Mouse (Mus musculus) MEL (cell line): Measurements from ENCODE around the gene Tsku.

Source experiments
- CHD1 ChIP-seq: IDR thresholded peaks from 2 replicates; pipeline ENCODE4 v1.6.1; 2012; ENCODE audit warnings: low read depth, mild to moderate bottlenecking, inconsistent platforms, low read length, improper control_type of control experiment
- CHD2 ChIP-seq: IDR thresholded peaks from 2 replicates; pipeline ENCODE4 v1.6.1; 2011; ENCODE audit warnings: low read length, improper control_type of control experiment
- CTCF ChIP-seq, 3 experiments: IDR thresholded peaks in 2 of 3; conservative IDR thresholded peaks in 1 of 3; 2 replicates each; pipeline ENCODE4 v1.5.1; 2011 to 2012; ENCODE audit warnings: low read length in 3 of 3, low read depth in 2 of 3, mild to moderate bottlenecking in 2 of 3, improper control_type of control experiment in 1 of 3, inconsistent platforms in 1 of 3, mixed read lengths in 1 of 3, moderate library complexity in 1 of 3; ENCODE audit not compliant: control insufficient read depth in 1 of 3, insufficient read depth in 1 of 3, poor library complexity in 1 of 3, severe bottlenecking in 1 of 3
- EP300 ChIP-seq, 2 experiments: IDR thresholded peaks; 2 replicates each; pipeline ENCODE4 v1.6.1; 2011; ENCODE audit warnings: improper control_type of control experiment in 2 of 2, low read length in 2 of 2, low read depth in 1 of 2, mild to moderate bottlenecking in 1 of 2
- MEF2A ChIP-seq: IDR thresholded peaks from 2 replicates; pipeline ENCODE4 v1.6.1; 2014; ENCODE audit warnings: low read depth, mild to moderate bottlenecking, inconsistent platforms, low read length, improper control_type of control experiment; ENCODE audit not compliant: poor library complexity, insufficient replicate concordance, severe bottlenecking; ENCODE audit errors: extremely low read depth
- MYB ChIP-seq: IDR thresholded peaks from 2 replicates; pipeline ENCODE4 v1.6.1; 2011; ENCODE audit warnings: mild to moderate bottlenecking, low read depth, low read length, improper control_type of control experiment
- POLR2A ChIP-seq, 2 experiments: IDR thresholded peaks; 2 replicates each; pipeline ENCODE4 v1.6.1; 2011 to 2012; ENCODE audit warnings: low read length in 2 of 2, mild to moderate bottlenecking in 2 of 2, control low read depth in 1 of 2, improper control_type of control experiment in 1 of 2, low read depth in 1 of 2, moderate library complexity in 1 of 2; ENCODE audit not compliant: control insufficient read depth in 1 of 2, insufficient read depth in 1 of 2, poor library complexity in 1 of 2
- POLR2AphosphoS2 ChIP-seq: IDR thresholded peaks from 2 replicates; pipeline ENCODE4 v1.6.1; 2011; ENCODE audit warnings: low read length, improper control_type of control experiment
- TBP ChIP-seq: IDR thresholded peaks from 2 replicates; pipeline ENCODE4 v1.8.0; 2011; ENCODE audit warnings: low read depth, low read length, improper control_type of control experiment
- TCF12 ChIP-seq: IDR thresholded peaks from 2 replicates; pipeline ENCODE4 v1.6.1; 2014; ENCODE audit warnings: low read depth, mild to moderate bottlenecking, inconsistent platforms, low read length, improper control_type of control experiment, moderate library complexity
- ZMIZ1 ChIP-seq: IDR thresholded peaks from 2 replicates; pipeline ENCODE4 v1.6.1; 2012; ENCODE audit warnings: low read depth, mild to moderate bottlenecking, inconsistent platforms, low read length, improper control_type of control experiment, moderate library complexity
- ZNF384 ChIP-seq: IDR thresholded peaks from 2 replicates; pipeline ENCODE4 v1.6.1; 2012; ENCODE audit warnings: low read depth, mild to moderate bottlenecking, inconsistent platforms, low read length, improper control_type of control experiment

DNA sequence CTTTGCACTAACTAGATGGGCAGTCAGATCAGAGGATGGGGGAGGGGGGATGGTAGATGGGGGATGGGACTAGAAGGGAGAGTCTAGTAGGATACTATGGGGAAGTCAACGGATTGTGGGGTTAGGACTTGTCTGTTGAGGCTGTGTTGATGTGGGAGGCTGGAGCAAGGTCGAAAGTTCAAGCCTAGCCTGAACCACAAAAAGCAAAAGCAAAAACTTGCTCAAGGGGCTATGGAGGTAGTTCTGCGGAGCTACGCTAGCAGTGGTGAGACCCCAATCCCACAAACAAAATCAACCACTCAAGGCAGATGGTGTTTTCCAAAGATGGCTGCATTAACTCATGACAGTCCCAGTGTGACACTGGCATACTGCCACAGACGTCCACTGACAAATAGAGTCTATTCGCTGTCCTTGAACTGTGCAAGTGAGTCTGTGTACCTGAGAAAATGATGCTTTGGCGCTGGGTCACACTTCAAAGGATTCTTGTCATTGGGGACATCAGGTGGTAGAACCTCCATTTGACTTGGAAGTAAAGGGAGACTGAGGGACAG, 41.0 kb downstream of the Tsku start:
- TF ChIP-seq MEF2A (no peak), POLR2AphosphoS2 (no peak), CTCF (IDR thresholded peaks at IDR 0.05 in 2 of 3, conservative IDR thresholded peaks at IDR 0.05 in 1 of 3; ENCODE audit: control insufficient read depth in 1 of 3, insufficient read depth in 1 of 3, low read depth in 2 of 3, low read length in 3 of 3, poor library complexity in 1 of 3, severe bottlenecking in 1 of 3) (no peak), ZMIZ1 (no peak), TBP (no peak), CHD1 (no peak), ZNF384 (no peak), POLR2A (IDR thresholded peaks at IDR 0.05; ENCODE audit: control insufficient read depth in 1 of 2, insufficient read depth in 1 of 2, low read depth in 1 of 2, low read length in 2 of 2, poor library complexity in 1 of 2) (no peak), CHD2 (no peak), EP300 (IDR thresholded peaks at IDR 0.05; ENCODE audit: low read depth in 1 of 2, low read length in 2 of 2) (no peak), MYB (no peak), TCF12 (no peak)
